Mouse (Mus musculus): ENCODE measurements at regions not wholly inside any gene's neighbourhood (a gene's known extent, or its start where the extent isn't known, plus 50 kb on each side); places are given as distances from the start of the nearest gene placed in this dataset.

DNA sequence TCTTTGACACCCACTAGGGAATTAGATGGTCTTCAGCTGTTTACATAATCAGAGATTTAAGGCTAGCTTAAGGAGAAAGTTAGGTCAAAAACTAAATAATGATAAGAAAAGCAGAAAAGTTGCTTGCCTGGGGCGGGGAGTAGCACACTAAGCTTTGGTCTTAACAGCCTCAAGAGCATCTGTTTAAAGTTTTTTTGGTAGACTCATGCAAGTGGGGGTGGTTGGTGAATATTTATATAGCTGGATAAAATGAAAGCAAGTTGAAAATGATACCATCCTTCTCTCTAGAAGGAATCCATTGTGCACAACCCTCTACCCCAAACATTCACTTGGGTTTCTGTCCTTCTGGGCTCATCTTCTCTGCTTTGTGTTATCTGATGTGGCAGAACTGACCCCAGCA, 85.3 kb upstream of the Lifr start:
- no peak for DNase-seq

- DNase-seq = peak; percentile 53
Measured at GRCm38 (mm10) chr15:7006271-7006670, 84.1 kb upstream of the Lifr start.

DNA sequence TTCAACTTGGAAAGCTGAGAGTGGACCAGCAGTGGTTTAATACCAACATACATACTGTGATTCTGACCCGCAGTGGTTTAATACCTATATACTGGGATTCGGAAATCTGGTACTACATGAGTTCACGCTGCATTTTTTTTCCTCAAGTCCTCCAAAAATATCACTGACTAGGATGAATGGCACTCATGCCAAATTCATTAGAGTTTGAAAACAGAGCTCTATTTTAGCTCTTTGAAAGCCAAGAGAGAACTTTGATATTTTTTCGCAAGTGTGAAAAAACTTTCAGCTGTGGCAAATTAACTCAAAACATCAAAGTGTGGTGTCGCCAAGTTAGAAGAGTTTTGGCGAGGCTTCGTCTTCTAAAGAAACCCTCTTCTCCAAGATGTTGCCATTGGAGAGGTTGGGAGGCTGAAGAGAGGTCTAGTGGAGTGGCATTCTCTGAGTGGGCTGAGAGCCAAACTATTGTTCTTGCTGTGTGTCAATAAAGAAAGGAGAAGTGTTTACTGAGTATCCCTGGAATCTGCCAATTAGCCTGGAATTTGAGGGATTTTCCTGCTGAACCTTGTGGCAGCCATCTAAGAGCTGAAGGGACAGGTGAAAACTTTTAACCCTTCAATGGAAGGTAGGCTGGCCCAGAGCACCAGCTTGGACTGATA, 81.6 kb upstream of the Lifr start:
- no peak for DNase-seq

DNA sequence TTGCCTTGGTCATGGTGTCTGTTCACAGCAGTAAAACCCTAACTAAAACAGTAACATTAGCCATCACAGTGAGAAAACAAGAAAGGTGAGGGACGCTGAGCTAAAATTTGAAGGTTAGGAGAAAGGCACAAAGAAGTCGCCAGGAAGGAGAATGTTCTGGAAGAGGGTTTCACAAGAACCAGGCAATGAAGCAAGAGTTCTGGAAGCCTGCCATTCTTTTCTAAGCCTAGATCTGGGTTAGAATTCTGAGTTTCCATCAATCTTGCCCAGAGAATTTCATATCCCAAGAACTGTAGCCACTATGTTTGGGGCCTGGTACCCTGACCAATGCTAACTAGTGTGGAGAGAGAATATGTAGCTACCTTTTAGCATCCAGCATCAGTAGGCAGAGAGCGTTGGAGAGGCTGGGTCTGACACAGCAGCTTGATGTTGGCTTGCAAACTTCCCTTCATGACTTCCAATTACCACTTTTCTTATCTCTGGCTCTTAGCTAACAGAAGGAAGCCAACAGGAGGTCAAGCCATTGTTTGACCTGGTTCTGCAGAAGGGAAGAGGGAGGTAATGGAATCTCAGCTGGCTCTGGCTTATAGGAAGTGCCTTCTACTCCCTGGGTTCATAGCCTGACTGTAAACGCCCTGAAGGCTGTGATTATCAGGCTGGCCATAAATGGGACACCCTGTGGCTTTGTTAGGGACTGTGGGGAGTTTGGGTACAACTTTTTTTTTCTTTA, 79.3 kb upstream of the Lifr start:
- DNase-seq = no peak

- no peak for DNase-seq
Measured at GRCm38 (mm10) chr15:7011696-7012070, 78.7 kb upstream of the Lifr start.

GRCm38 (mm10) chr15:7012446-7012845, 78.0 kb upstream of the Lifr start:
- DNase-seq = no peak

GRCm38 (mm10) chr15:7013047-7013446, 77.4 kb upstream of the Lifr start:
- no peak for DNase-seq

DNA sequence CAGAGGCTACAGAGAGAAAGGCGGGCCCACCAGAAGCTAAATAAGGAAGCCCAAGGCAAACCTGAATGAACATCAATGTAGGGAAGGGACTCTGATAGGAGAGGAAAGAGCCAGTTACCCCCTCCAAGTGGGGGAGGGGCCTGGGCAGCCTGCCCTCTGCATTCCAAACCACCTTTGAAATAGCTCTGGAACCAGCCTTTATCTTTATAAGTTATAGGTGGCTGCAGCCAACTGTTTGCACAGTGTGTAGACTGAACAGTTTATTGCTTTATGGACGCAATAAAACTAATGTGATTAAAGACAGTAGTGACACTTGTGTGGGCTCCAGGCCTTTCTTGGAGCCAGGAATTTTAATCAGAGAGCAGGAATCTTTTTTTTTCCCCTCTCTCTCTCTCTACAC, 75.4 kb upstream of the Lifr start:
- peak; percentile 57 for DNase-seq

- no peak for DNase-seq
Measured at GRCm38 (mm10) chr15:7016018-7016417, 74.4 kb upstream of the Lifr start.

GRCm38 (mm10) chr15:7017281-7017845, 73.1 kb upstream of the Lifr start:
- no peak for DNase-seq

GRCm38 (mm10) chr15:7022660-7023059, 67.8 kb upstream of the Lifr start:
- DNase-seq = no peak

DNA sequence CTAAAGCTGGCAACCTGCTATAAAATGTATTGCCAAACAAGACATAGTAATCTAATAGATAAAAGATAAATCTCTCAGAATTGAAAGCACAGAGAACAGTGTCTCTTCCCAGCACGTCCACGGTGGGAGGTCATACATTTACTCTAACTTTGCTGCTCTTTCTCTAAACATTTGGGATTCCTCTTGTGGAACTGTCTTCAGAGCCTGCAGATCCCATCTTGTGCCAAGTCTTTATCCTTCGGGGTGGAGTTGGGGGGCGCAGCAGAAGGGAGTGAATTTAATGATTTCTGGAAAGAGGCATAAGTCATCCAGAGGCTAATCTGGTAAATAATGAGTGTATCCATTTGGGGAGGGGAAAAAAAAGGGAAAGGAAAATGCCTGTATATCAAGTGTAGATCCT, 65.2 kb upstream of the Lifr start:
- no peak for DNase-seq

GRCm38 (mm10) chr15:7031297-7032043, 58.9 kb upstream of the Lifr start:
- DNase-seq = no peak

GRCm38 (mm10) chr15:7037475-7037874, 52.9 kb upstream of the Lifr start:
- no peak for DNase-seq

GRCm38 (mm10) chr15:7039119-7039518, 51.3 kb upstream of the Lifr start:
- DNase-seq = no peak

DNA sequence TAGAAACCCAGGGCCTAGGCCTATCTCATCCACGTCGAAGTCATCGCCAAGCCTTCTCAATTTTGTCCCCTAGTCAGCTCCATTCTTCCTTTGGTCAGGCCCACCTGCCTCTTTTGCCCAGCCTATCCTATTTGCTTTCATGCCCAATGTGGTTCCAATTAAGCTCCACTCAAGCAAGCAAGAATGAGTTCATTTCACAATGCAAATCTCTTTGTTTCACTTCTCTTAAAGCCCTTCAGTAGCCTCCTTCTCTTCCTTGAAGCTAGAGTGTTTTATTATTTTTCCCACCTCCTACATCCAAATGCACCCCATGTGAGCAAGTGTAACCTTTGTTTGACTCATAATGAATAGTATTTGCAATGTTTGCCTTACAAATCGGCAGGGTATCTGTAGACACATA, 50.6 kb upstream of the Lifr start:
- DNase-seq = no peak
